Mouse (Mus musculus) forebrain, embryonic 13.5 days (tissue): ENCODE results near the gene Asb18. TPM values are rescaled to one million over a fixed set of nuclear protein-coding genes. Genes with fewer than 3 reads are reported as not detected.

Source experiments
- ATAC-seq: fragments of 200-750 bp; cut with Nextera tagmentation; 2 replicates; pipeline ENCODE4 v1.8.0; 2017
- H3K27ac ChIP-seq: fragments of 300-500 bp; sonication (generic); 2 replicates; pipeline ENCODE4 v1.5.1; 2015; ENCODE audit warnings: inconsistent platforms, mild to moderate bottlenecking, moderate library complexity
- H3K27me3 ChIP-seq: fragments of 300-500 bp; sonication (generic); 2 replicates; pipeline ENCODE4 v1.6.1; 2015; ENCODE audit warnings: mild to moderate bottlenecking, inconsistent platforms
- H3K36me3 ChIP-seq: fragments of 300-500 bp; sonication (generic); 2 replicates; pipeline ENCODE4 v1.6.1; 2015; ENCODE audit warnings: mild to moderate bottlenecking, inconsistent platforms; ENCODE audit not compliant: poor library complexity, severe bottlenecking
- H3K4me1 ChIP-seq: fragments of 300-500 bp; sonication (generic); 2 replicates; pipeline ENCODE4 v1.6.1; 2015; ENCODE audit warnings: inconsistent platforms
- H3K4me2 ChIP-seq: fragments of 300-500 bp; sonication (generic); 2 replicates; pipeline ENCODE4 v1.6.1; 2015; ENCODE audit warnings: inconsistent platforms, mild to moderate bottlenecking, moderate library complexity
- H3K4me3 ChIP-seq: fragments of 300-500 bp; sonication (generic); 2 replicates; pipeline ENCODE4 v1.5.1; 2015; ENCODE audit warnings: mild to moderate bottlenecking, inconsistent platforms
- H3K9ac ChIP-seq: fragments of 300-500 bp; sonication (generic); 2 replicates; pipeline ENCODE4 v1.6.1; 2015; ENCODE audit warnings: mild to moderate bottlenecking, inconsistent platforms
- H3K9me3 ChIP-seq: fragments of 300-500 bp; sonication (generic); replicated peaks from 2 replicates; pipeline ENCODE4 v1.6.1; 2016; ENCODE audit warnings: inconsistent platforms
- WGBS: fragments of 180-500 bp; shearing (Covaris S2); methylation state at CpG from one replicate; pipeline ENCODE4 v1.1.7; 2015; 5-methylcytosine and 5-hydroxymethylcytosine counted together
- polyA plus RNA-seq: library from polyadenylated mRNA; unstranded; fragments of >200 nt; fragmentation: Nextera tagmentation; extraction: Ambion mirVana; gene quantifications from 2 replicates; pipeline ENCODE4 v1.2.1, GENCODE M21; 2015

Asb18 gene
- polyA plus RNA-seq, 1 experiment from 2014 or later, result 0.14 TPM

DNA sequence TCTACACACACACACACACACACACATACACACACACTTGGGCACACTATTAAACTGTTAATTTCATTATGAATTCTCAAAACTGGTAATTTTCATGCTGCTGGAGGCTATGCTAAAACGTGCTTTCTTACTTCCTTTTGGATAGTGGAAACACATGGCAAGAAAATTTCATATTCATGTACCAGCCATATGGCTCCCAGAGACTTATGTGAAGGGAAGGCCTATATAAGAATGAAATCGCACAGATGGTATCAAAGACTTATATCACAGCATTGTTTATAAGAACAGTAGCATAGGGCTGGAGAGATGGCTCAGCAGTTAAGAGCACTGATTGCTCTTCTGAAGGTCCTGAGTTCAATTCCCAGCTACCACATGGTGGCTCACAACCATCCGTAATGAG, 2.3 kb downstream of the Asb18 start:
- no peak overlapping the region for H3K9ac ChIP-seq
- H3K27ac ChIP-seq, result no peak overlapping the region
- H3K4me2 ChIP-seq, result no peak overlapping the region
- H3K4me3 ChIP-seq, result no peak overlapping the region
- H3K4me1 ChIP-seq, result 0 out of 2 replicates have a peak, but pooled peaks cover 6% of the 10 kb centered on the region
- H3K9me3 ChIP-seq, result no peaks in the 10 kb centered on the region
- no peaks in the 10 kb centered on the region for H3K36me3 ChIP-seq
- H3K27me3 ChIP-seq, result peaks cover 15% of the 10 kb centered on the region; the same call in 1 of the 2 replicates
- peak; percentile 46; the same call in 1 of the 2 replicates for ATAC-seq
- 79% methylated on average over 3 of the region's 3 CpGs for WGBS

- 0 out of 2 replicates have a peak, but pooled peaks cover 12% of the 10 kb centered on the region for H3K4me1 ChIP-seq
- H3K27me3 ChIP-seq, result peaks cover 9% of the 10 kb centered on the region; the same call in 1 of the 2 replicates
- no peaks in the 10 kb centered on the region for H3K36me3 ChIP-seq
- ATAC-seq, result no peak
- H3K9me3 ChIP-seq, result no peaks in the 10 kb centered on the region
- no peak overlapping the region for H3K4me2 ChIP-seq
- no peak overlapping the region for H3K27ac ChIP-seq
- no peak overlapping the region for H3K9ac ChIP-seq
- WGBS, result 97% methylated on average over 1 of the region's 1 CpGs
- H3K4me3 ChIP-seq, result no peak overlapping the region
Observed at GRCm38 (mm10) chr1:90010077-90010476, 4.4 kb downstream of the Asb18 start.

DNA sequence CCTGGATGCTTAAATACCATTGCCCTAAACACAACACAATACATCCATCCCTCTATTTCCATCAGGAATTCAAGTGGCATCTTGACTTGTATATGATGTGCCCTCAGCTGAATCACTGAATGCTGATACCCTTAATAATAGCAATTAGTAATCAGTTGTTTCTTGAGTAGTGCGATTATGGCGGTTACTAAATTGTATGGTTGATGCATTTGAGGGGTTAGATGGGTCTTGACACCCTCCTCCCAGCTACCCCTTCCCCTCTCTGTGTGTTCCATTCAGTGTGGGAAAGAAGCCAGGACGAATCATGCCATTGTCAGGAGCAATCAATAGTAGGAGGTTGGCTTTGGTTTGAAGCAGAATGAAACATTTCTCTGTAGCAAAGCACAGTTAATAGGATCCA, 5.3 kb downstream of the Asb18 start:
- H3K9me3 ChIP-seq, result no peaks in the 10 kb centered on the region
- H3K4me2 ChIP-seq, result no peak overlapping the region
- H3K27me3 ChIP-seq, result peaks cover 14% of the 10 kb centered on the region
- H3K36me3 ChIP-seq, result no peaks in the 10 kb centered on the region
- H3K9ac ChIP-seq, result no peak overlapping the region
- H3K27ac ChIP-seq, result no peak overlapping the region; the same call in 1 of the 2 replicates
- 62% methylated on average over 3 of the region's 3 CpGs for WGBS
- H3K4me3 ChIP-seq, result no peak overlapping the region
- peak; percentile 54; the same call in 1 of the 2 replicates for ATAC-seq
- 0 out of 2 replicates have a peak, but pooled peaks cover 12% of the 10 kb centered on the region for H3K4me1 ChIP-seq

DNA sequence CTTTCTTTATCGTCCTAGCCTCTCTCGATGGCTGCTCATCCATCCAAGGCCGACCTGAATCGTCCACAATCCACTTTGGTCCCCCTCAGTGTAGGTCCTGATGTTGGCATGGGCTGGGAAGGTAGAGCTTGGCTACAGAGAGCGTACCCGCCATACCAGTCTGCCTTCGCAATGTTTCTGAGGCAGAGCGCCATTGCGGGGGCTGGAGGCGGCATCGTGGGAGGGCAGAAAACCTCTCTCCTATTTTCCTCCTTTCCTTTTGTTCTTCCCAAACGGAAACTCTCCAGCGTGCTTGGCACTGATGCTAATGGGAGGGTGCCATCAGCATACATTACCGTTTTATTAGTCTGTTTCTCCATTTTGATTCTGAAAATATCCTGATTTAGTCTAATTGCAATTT, 7.8 kb downstream of the Asb18 start:
- H3K9me3 ChIP-seq, result no peaks in the 10 kb centered on the region
- peak overlapping the region; percentile 49; the same call in 1 of the 2 replicates for H3K27ac ChIP-seq
- no peaks in the 10 kb centered on the region for H3K36me3 ChIP-seq
- H3K9ac ChIP-seq, result no peak overlapping the region
- no peak overlapping the region; the same call in 1 of the 2 replicates for H3K4me2 ChIP-seq
- 61% methylated on average over 14 of the region's 14 CpGs for WGBS
- peaks cover 19% of the 10 kb centered on the region for H3K27me3 ChIP-seq
- no peak overlapping the region for H3K4me3 ChIP-seq
- no peak; the same call in 1 of the 2 replicates for ATAC-seq
- 0 out of 2 replicates have a peak, but pooled peaks cover 12% of the 10 kb centered on the region for H3K4me1 ChIP-seq

- H3K36me3 ChIP-seq, result no peaks in the 10 kb centered on the region
Observed at GRCm38 (mm10) chr1:90000981-90001380, 13.5 kb downstream of the Asb18 start.

DNA sequence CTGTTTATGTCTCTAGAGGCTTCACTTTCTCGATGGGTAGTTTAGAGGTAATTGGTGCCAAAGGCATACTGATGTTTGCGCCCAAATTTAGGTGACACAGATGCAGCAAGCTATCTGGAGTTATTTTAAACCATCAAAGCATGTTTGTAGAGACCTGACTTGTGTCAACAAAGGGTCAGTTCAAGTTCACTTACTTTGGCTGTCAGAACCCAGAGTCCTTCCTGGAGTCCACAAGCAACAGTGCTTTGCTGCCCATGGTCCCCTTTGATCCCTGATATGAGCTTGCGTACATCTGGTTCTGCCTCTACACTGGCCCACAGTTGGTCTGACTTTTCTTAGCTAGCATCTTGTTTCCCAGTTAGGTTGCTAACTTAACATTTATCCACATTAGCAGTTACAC, 14.6 kb downstream of the Asb18 start:
- WGBS, result 90% methylated on average over 3 of the region's 3 CpGs
- Histone ChIP-seq H3K4me3 (no peak overlapping the region), H3K36me3 (no peaks in the 10 kb centered on the region), H3K4me1 (no peaks in the 10 kb centered on the region), H3K9me3 (no peaks in the 10 kb centered on the region), H3K9ac (no peak overlapping the region), H3K4me2 (no peak overlapping the region), H3K27ac (no peak overlapping the region), H3K27me3 (peaks cover 68% of the 10 kb centered on the region)
- ATAC-seq, result no peak

More at GRCm38 (mm10) chr1:90000981-90001380, 13.5 kb downstream of the Asb18 start:
- Histone ChIP-seq H3K9me3 (no peaks in the 10 kb centered on the region), H3K27me3 (peaks cover 57% of the 10 kb centered on the region), H3K9ac (no peak overlapping the region), H3K27ac (no peak overlapping the region), H3K4me3 (no peak overlapping the region), H3K4me1 (no peaks in the 10 kb centered on the region), H3K4me2 (no peak overlapping the region)
- no peak for ATAC-seq
- WGBS, result 37% methylated on average over 5 of the region's 5 CpGs

- Histone ChIP-seq H3K9ac (no peak overlapping the region), H3K4me2 (no peak overlapping the region), H3K27me3 (peaks cover 74% of the 10 kb centered on the region), H3K27ac (no peak overlapping the region), H3K4me1 (no peaks in the 10 kb centered on the region), H3K36me3 (no peaks in the 10 kb centered on the region), H3K9me3 (no peaks in the 10 kb centered on the region), H3K4me3 (no peak overlapping the region)
- 73% methylated on average over 2 of the region's 2 CpGs for WGBS
- no peak for ATAC-seq
Observed at GRCm38 (mm10) chr1:89998696-89999095, 15.8 kb downstream of the Asb18 start.

DNA sequence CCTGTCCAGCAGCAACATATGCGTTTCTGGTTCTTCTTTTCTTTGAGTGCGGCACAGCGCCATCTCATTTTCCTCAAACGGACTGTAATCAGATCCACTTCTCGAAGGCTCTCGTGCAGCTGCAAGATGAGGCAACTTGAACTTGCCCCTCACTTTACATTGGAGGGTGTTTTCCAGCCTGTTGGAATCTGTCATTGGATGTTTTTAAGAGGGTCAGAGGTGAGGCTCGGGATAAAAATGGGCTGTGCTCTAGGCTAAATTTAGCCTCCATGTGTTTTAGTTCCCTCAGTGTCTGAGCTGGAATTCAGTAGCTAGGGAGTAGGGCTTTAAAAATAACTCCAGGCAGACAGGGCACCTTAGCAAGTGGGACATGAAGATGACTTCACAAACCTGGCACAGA, 16.4 kb downstream of the Asb18 start:
- Histone ChIP-seq H3K4me3 (no peak overlapping the region), H3K4me1 (no peaks in the 10 kb centered on the region), H3K27me3 (peaks cover 80% of the 10 kb centered on the region), H3K4me2 (no peak overlapping the region), H3K9ac (no peak overlapping the region), H3K36me3 (no peaks in the 10 kb centered on the region), H3K9me3 (no peaks in the 10 kb centered on the region), H3K27ac (no peak overlapping the region)
- WGBS, result 67% methylated on average over 7 of the region's 7 CpGs
- ATAC-seq, result no peak

DNA sequence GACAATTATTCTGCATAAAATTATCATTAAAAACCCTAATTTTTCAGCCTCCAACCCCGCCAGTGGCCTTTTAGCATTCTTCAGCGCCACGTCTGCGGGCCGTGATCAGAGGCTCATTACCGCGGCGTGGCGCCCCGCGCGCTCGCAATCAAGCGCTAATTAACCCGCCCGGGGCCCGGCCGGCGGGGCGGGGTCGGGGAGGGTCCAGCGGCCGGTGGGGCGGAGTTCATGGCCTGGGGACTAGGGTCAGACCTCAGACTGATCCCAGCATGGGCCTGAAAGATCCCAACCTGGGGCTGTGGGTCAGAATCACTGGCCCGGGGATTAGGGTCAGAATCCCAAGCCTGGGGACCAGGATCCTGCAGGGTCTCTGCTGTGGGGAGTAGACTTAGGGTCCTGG, 22.2 kb downstream of the Asb18 start:
- Histone ChIP-seq H3K4me1 (peaks cover 9% of the 10 kb centered on the region), H3K9ac (no peak overlapping the region), H3K36me3 (no peaks in the 10 kb centered on the region), H3K4me2 (peak overlapping the region; percentile 41), H3K27me3 (peaks cover 85% of the 10 kb centered on the region), H3K27ac (no peak overlapping the region), H3K9me3 (no peaks in the 10 kb centered on the region), H3K4me3 (0 out of 2 replicates have a peak overlapping the region, but pooled peaks have one; percentile 8)
- ATAC-seq, result no peak
- WGBS, result under 1% methylated on average over 25 of the region's 25 CpGs

- ATAC-seq, result no peak
- Histone ChIP-seq H3K36me3 (no peaks in the 10 kb centered on the region), H3K9ac (no peak overlapping the region), H3K4me3 (no peak overlapping the region), H3K27me3 (peaks cover 27% of the 10 kb centered on the region), H3K4me1 (no peaks in the 10 kb centered on the region), H3K9me3 (no peaks in the 10 kb centered on the region), H3K4me2 (no peak overlapping the region), H3K27ac (no peak overlapping the region)
- WGBS, result 92% methylated on average over 8 of the region's 8 CpGs
Observed at GRCm38 (mm10) chr1:89977261-89977660, 37.2 kb downstream of the Asb18 start.

DNA sequence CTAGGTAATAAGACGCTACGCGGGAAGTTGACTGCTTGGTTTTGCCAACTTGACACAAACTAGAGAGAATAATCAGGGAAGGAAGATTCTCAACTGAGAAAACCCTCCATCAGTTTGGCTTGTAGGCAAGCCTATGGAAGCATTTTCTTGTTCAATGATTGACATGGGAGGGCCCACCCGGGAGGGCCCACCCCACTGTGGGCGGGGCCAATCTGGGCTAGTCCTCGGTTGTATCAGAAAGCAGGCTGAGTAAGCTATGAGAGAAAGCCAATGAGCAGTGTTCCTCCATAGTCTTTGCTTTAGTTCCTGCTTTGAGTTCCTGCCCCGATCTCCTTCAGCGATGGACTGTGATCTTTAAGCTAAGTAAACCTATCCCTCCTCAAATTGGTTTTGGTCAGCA, 38.1 kb downstream of the Asb18 start:
- ATAC-seq, result no peak
- Histone ChIP-seq H3K4me1 (no peaks in the 10 kb centered on the region), H3K4me3 (no peak overlapping the region), H3K36me3 (no peaks in the 10 kb centered on the region), H3K9ac (no peak overlapping the region), H3K27ac (no peak overlapping the region), H3K4me2 (no peak overlapping the region), H3K9me3 (no peaks in the 10 kb centered on the region), H3K27me3 (peaks cover 34% of the 10 kb centered on the region)
- WGBS, result 82% methylated on average over 8 of the region's 8 CpGs

- WGBS, result 72% methylated on average over 8 of the region's 8 CpGs
- H3K9ac ChIP-seq, result no peak overlapping the region
Observed at GRCm38 (mm10) chr1:89974541-89974940, 39.9 kb downstream of the Asb18 start.

GRCm38 (mm10) chr1:89971848-89972247, 42.6 kb downstream of the Asb18 start:
- H3K27ac ChIP-seq, result no peak overlapping the region
- H3K4me3 ChIP-seq, result no peak overlapping the region
- H3K36me3 ChIP-seq, result no peaks in the 10 kb centered on the region
- peaks cover 13% of the 10 kb centered on the region for H3K4me1 ChIP-seq
- no peaks in the 10 kb centered on the region for H3K9me3 ChIP-seq
- peaks cover 67% of the 10 kb centered on the region for H3K27me3 ChIP-seq
- H3K4me2 ChIP-seq, result no peak overlapping the region
- no peak for ATAC-seq
- H3K9ac ChIP-seq, result no peak overlapping the region
- 75% methylated on average over 8 of the region's 8 CpGs for WGBS

More at GRCm38 (mm10) chr1:89974541-89974940, 39.9 kb downstream of the Asb18 start:
- no peaks in the 10 kb centered on the region for H3K4me1 ChIP-seq
- H3K4me2 ChIP-seq, result no peak overlapping the region
- no peak overlapping the region for H3K4me3 ChIP-seq
- H3K27ac ChIP-seq, result no peak overlapping the region
- no peaks in the 10 kb centered on the region for H3K36me3 ChIP-seq
- no peak for ATAC-seq
- no peaks in the 10 kb centered on the region for H3K9me3 ChIP-seq
- H3K27me3 ChIP-seq, result peaks cover 50% of the 10 kb centered on the region
